Mouse (Mus musculus): ENCODE results near the gene Rapgef5.

Gene Rapgef5

DNA sequence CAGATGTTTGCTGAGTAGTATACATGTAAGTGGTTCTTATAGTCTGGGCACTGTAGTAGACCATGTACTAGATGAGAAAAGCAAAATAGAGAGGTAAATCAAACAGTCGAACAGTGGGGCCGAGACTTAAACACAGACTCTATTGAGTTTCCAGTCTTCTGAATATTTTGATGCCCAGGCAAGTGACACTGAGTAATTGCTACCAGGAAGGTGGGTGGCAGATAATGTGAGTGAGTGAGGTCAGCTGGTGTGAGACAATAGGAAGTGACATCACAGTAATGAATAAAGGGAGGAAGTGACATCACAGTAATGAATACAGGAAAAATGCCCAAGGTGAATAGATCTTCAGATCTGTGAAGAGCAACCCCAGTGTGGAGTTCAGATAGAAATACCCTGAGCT, at the start of gene Rapgef5:
Rapgef5 (plus strand) TSS at position 301 of the 400 bp plus-strand sequence.
- DNase-seq = no peak

DNA sequence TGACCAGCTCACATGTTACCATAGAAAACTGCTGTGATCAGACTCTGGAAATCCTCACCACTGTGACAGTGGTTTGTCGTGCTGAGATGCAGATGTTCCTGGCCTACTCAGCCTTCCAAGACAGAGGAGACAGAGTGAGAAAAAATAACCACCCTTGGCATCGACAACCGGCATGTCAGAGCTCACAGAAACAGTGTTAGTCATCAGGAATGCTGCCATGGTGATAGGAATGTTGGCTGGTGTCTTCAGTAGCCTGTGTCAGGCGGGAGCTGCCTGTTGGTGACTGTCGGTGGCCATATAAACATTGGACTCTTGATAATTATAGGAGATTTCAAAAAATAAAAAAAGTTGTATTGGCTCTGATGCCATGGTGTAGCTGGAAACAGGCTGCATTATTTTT, 48.0 kb upstream of the Rapgef5 start:
- no peak for DNase-seq

DNA sequence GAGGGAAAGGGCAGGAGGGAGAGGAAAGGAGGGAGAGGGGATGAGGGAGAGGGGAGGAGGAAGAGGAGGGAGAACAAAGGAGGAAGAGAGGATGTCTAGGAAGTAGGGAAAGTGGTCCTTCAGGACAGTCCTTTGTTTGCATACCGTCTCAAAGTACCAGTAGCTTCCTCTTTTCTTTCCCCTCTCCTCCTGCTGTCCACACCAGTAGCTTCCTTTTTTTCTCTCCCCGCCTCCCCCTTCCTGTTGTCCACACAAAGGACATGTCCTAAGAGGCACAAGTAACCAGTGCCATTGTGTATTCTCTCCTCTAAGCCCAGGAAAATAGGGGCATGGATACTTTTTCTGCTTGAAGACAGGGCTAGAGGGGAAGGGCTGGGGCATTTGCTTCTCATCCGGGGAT, 37.3 kb upstream of the Rapgef5 start:
- DNase-seq = no peak

DNA sequence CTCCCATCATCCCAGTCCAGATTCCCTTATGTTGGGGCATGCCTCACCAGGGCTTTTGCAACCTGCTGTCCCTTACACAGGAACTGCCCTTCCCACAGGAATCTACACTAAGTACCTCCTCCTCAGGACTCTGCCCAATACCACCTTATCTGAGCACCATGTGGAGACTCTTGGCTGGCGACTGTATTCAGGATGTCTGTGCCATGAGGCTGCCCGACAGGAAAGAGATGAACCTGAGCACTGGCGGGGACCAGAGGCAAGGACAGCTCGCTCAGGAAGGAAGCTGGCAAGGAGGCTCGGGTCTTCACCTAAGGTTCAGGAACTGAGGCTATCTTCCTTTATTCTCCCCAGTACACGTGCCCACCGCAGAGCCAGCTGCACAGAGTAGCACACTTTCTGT, 36.6 kb upstream of the Rapgef5 start:
- no peak for DNase-seq

DNA sequence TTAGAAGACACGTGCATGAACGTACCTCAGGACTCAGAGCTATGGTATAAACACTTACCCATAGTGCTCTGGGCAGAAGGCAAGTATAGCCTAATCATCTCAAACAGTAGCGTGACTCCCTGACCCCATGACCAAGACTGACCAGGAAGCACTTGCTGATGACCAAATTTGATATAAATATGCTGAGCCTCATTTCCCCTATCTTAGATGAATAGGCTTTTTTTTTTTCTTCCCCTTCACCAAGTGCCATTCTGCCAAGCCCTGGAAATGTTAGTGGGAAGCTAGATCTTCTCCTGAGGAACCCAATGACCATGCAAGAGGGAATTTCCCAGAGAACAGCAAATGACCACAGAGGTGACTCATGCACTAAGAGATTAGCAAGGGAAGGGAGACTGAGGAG, 35.3 kb upstream of the Rapgef5 start:
- DNase-seq = no peak

DNA sequence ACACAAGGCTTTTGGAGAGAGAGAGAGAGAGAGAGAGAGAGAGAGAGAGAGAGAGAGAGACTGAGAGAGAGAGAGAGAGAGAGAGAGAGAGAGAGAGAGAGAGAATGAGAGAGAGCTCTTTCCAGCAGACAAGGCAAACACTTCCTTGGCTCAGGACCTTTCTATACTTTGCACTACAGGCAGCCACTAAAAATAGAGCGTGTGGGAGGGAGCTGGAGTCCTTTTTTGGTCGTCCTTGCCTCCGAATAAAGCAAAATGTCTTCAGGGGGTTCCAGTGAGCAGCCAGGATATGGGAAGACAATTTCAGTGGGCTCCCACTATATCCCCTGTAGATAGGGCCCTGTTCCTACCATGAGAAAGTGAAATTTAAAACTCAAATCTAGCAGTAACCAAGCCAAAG, 33.6 kb upstream of the Rapgef5 start:
- DNase-seq = no peak

DNA sequence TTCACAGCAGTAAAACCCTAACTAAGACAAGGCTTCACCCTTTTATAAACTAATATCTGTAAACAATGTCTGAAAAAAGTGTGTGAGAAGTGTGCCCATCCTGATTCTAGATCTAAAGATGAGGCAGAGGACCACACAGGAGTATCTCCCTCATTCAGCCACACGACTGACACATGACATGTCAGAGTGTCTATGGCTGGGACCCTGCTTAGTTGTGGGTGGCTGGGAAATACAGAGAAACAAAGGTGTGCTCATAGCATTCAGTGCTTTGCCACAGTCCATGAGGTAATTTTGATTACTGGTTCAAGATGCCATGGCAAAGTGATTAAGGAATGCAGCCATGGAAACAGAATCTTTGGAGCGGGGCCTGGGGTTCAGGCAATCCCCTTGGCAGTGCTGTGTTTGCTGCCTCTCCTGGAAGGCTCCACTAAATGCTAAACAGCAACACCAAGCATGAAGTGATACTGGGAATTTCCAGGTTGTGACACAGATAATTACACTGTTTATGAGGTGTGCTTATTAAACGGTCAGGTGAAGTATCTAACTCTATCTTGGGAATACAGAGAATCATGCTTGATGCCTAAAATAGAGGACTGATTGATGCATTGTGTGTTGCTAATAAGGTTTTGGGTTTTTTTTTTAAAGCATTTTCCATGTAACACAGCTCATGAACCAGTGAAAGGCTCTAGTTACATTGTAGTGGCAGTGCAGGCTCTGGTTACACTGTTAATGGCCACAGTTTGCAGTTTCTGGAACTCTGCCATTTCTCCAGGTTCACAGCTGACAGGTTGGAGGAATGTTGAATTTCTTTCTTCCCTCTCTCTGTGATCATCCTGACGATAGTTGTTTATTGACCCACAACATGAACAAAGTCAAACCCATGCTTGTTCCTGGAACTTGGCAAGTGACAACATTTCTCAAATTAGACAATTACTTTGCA, 29.9 kb upstream of the Rapgef5 start:
- DNase-seq = no peak

DNA sequence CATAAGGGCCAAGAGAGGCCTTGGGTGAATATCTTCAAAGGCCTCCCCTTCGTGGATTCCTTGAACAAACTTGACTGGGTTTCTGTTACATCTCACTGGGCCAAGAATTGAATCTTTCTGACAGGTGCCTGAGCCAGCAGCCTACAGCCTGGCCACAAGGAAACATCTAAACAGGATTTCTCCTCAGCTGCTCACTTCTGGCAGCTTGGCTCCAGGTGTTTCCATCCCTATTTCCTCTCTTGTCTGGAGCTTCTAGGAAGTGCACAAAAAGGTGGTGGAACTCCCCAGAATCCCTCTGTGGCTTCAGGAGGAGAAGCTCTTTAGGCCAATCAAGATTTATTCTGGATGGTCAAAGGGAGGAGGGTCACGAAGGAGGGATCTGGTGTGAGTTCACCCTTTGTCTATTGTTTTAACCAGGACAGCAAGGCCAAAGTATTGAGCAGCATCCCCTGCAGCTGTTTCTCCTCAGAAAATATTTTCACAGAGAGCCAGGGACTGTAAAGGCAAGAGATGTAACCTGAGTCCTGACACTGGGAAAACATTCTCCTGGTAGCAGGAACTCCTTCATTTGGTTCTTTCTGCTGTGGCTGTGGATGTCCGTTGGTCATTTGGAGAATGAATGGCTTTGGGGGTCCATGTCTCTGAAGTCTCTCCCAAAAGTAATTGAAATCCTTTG, 19.6 kb upstream of the Rapgef5 start:
- no peak for DNase-seq

DNA sequence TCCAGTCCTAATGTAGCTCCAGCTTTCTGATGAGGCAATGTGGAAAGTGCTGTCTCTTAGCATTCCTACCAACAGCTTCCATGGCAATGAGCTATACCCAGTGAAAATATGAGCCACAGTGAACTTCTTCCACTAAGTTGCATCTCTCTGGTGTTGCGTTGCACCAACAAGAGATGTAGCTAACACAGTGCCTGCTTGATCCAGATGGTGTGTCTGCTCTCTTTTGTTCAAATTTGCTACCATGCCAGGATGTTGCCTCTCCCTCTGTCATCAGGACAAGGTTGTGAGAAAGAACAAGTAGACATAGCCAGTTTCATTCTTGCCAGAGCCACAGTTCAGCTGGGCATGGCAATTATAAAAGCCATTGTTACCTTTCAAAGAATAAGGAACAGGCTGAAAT, 18.9 kb upstream of the Rapgef5 start:
- DNase-seq = no peak

DNA sequence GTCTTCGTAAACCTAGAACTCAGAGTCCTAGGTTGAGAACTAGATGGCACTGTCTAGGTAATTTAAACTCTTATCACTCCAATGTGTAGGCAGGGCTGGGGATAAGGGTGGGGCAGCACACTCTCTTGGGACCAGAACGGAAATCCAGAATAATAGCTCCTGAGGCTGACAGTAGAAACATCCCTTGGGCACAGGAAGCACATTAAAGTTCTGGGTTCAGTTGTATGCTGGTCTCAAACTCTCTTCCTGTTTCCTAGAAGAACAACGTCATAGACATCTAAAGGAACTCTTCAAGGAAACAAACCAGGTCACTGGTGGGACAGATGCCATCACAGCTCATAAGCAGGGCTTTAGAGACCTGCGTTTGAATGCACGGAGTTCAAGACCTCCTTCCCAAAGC, 17.0 kb upstream of the Rapgef5 start:
- no peak for DNase-seq

DNA sequence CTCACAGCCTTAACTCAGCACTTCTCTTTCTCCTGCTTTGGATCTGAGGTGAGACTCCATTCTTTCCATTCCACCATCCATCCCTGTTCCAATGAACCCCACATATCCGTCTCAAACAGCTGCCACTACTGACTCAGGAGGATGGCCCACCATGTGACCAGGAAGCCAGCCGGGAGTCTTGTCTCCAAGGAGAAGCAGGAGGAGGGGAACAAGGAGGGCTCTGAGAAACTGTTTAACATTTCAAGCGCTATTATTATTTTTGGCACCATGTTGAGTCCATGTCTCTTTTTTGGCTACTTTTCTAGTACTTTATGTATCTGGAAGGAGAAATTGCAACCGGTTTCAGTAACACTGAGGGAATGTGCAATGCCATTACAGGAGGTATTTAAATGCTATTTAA, 15.1 kb upstream of the Rapgef5 start:
- DNase-seq = no peak

DNA sequence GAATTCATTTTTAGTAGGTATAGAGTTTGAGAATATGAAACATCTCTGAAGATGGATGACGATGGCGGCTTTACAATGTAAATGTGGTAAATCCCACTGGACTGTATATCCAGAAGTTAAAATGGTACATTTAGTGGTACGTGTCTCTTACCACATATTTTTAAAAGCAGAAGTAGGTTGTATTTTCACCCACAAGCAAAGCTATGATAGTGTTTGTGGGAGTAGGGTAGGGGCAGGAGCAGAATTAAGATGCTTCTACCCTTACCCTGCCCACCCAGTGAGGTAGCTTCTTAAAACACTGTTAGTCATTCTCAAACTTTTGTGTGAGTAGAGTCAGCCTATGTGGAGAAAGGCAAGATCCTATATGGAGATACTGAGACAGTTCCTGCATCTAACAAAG, 13.4 kb upstream of the Rapgef5 start:
- DNase-seq = no peak

DNA sequence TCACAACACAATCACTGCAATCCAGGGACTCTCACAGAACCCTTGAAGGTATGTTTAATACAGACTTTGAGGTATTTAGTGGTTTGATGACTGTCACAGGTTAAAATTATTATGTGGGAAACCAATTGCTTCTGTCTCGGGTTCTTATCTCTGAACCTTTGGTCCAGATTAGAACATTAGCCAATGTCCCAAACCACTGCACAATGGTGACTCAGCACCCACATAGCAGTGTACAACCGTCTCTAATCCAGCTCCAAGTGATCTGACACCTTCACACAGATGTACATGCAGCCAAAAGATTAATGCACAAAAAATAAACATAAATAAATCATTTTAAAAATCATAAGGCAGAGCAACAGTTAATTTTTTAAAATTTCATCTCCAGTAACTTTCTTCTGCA, 11.1 kb upstream of the Rapgef5 start:
- no peak for DNase-seq

DNA sequence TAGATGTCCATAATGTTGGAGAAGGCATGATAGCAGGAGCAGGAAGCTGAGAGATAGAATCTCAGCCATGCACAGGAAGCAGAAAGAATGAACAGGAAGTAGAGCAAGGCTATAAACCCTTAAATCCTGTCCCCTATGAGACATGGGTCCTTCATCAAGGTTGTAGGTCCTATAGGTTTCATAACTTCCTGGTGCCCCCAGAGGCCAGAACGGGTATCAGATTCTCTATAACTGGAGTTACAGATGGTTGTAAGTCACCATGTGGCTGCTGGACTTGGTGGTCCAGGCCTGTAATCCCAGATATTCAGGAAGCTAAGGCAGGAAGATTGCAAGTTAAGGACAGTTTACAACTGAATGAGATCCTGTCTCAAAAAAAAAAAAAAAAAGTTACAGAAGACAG, 8.5 kb upstream of the Rapgef5 start:
- no peak for DNase-seq

DNA sequence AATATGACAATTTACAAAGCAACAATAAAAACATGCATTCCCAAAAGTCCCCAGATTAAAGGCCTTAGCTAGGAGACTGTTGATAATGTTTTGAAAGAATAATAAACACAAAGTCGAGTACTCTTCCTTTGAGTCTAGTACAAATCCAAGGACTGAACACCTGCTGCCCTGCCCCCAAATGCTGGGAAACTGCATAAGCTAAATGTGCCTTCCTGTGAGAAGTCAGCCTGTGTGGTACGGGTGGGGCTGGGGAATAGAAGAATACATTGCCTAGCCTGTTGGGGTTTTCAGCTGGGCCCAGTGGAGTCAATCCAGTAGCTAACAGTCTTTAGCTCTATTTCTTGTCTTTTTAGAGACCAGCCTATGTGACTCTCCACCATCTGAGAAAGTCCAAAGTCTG, 6.4 kb upstream of the Rapgef5 start:
- DNase-seq = no peak

DNA sequence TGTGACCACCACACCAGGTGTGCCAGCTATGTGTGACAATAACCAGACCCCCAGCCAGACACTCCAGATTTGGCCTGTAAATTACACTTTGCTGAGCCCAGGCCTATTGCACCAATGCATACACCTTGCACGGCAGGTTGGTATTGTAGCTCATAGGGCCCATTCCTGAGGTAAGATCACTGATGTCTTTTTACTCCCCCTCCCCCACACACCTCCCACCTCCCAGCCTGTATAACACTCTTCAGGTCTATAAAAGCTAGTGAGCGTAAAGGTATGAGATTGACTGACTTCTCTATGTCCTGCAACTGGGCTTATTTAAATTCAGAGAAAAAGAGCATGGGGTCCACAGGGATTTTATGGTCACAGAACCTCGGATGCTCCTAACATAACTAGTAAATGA, 3.8 kb upstream of the Rapgef5 start:
- DNase-seq = no peak

DNA sequence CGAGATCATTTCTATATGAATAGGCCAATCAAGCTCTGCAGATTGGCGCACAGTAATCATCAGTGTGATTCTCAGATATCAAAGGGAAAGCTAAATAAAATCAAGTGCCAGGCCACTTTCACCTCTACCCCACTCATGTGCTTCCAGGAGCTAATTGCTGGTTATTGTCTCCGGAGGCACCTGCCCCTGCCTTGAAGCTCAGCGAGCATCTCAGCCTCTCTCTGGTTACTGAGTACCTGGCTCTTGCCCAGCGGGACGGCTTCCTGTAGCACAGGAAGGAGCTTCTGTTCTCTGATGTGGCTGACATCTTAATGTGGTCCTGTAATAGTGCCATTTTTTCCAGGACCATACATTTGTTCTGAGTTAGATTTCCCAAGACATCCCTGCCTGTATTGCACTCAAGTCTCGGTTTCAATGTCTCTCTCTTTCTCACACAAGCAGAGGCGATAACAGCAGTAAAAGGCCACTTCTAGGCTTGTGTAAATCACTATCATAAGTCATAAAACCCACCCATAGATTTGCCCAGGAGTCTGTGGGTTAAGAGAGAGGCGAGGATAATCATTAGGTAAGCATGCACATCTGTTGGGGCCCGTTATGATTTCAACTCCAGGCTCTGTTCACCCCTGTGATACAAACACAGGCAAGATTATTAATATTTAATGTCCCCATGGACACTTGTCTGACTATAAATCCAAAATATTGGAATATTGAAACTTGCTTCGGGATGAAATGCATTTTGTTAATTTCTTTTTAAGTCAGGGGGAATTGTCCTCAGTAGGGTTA, 2.9 kb upstream of the Rapgef5 start:
- DNase-seq = no peak

DNA sequence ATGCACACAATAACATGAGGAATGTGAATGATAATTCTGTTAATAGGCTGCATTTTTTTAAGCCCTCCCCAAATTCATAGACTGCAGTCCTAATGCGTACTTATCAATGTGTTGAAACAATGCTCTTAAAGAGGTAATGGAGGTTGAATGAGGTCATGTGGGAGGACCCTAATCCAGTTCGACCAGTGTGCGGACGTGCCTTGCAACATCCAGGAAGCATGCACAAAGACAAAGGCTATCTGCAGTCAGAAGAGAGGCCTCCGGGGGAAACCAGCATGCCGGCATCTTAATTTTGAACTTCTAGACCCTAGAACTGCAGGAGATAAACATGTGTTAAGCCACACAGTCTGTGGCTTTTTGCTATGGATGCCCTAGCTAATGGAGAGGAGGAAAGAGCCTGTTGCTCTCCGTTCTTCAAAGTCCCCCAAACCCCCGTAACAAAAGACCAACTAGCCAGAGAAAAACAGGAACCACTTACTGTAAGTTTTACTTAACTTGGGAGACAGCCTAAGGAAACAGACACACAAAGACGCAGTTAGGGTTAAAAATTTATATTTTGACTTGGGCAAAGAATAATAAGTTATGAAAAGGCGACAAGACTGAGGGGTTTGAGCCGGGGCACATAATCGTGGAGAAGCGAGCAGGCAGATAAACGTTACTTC, 1.1 kb downstream of the Rapgef5 start:
- no peak for DNase-seq

DNA sequence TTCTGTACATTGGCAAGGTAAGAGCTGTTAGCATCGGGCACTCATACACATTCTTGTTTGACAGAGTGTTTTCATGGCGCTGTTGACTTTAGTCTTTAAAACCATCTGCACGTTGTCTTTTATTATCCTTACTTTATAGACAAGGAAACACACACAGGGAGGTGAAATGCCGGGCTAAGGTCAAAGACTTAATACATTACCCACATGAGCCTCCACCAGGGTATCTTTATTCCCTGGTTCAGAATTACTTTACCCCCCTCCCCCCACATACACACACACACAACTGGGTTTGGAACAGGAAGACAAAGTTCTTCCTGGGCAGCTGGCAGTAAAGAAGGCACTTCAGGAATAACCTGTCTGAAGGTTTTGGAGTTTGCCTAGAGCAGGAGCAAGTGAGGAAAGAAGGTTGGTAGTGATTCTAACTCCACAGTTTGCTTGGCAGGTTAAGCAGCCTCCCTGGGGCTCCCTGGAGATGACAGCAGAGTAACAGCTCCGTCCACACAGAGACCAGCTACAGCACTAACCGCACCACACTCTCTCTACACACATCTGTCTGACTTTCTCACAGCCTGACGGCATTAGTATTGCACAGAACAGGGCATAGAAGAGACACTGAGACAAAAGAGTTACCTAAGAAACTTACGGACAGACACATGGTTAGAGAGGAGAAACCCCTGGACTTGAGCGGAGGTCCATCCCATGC, 8.2 kb downstream of the Rapgef5 start:
- DNase-seq = no peak

DNA sequence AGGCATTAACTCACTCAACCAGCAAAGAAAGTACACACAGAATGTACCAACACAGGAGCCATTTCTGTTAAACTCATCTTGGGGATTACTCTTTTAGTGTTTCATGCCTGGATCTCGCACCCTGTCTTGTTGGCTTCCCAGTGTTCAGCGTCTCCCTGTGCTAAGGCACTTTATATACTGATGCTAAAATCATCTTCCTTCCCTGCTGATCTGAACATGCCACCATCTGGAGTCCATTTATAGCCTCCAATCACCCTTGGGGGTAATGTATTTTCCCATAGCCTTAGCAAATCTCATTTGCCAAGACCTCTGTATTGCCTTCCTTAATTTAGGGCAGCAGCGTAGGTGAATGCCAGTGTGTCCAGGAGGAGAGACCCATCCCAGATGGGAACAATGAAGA, 11.6 kb downstream of the Rapgef5 start:
- no peak for DNase-seq

DNA sequence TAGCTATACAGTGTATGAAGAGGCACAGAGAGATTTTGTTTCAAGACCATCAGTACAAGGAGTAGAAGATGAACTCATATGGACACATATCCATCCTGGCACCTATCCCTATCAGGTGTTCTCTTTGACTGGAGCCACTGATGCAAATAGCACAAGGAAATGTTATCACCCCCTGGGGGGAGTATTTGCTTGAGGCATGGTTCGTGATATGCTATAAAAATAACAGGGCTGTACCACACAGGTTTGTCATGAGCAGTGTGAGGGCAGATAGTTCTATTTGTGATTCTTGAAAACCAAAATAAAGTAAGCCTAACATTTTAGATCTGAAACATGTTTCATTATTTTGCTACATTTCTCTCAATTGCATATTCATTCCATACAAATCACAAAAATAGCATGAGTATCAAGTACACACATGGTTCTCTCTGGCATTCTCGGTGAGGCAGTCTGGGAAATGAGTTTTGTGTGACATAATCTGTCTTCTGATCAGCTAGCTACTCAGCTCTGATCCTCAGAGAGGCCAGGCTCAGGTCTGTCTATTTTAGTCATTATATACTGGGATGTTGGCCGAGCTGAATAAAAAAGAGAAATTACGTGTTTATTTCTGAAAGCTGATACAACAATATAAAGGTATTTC, 12.3 kb downstream of the Rapgef5 start:
- no peak for DNase-seq

DNA sequence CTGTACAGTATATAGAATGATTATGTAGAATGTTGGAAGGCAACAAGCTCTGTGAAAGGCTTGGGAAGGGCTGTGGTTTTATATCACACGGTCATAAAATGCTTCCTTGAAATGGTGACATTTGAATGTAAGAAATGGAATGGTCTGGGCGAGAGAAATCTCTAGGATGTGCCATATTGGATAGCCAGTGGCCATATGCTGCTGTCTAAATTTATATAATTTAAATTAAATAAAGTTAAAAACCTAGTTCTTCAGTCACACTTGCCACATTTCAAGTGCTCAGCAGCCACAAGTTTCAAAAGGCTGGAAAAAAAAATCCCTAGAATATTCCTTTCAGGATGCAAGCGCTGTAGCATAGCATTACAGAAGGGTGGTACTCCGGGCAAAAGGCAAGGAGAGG, 14.8 kb downstream of the Rapgef5 start:
- no peak for DNase-seq

All from cerebellum, adult 18-20 months (tissue).